Mouse (Mus musculus): ENCODE measurements around the gene Gramd1a.
A peak's percentile ranks its signal among the peaks of the same experiment; 100 is the strongest.

The Gramd1a gene

DNA sequence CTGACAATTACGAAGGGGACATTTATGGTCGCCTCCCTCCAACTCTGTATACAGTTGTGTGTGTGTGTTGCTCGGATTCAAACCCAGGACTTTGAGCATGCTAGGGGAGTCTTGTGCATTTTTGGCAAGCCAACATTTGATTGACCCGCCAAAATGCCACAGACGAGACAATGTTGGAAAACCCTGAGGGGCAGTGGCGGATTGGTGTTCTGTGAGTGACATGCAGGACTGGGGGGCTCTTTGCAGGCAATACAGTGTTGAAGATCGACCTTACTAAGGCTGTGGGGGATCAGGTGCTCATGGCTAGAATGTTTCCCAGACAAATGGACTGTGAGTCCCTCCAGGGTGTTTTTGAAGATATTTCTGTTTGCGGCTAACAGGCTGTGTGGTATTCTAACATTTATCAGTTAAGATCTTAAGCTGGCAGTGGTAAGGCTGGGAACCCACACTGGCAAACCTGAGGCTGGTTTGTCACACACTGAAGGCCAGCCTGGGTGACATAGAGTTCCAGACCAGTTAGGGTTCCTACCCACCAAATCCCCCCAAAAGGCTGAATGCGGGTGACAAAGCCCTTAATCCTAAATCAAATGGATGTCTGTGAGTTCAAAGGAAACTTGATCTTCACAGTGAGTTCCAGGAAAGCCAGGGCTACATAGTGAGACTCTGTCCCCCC lies 58.7 kb downstream of the Gramd1a start:
- DNase-seq (ENCODE audit: low spot score) = no peak

DNA sequence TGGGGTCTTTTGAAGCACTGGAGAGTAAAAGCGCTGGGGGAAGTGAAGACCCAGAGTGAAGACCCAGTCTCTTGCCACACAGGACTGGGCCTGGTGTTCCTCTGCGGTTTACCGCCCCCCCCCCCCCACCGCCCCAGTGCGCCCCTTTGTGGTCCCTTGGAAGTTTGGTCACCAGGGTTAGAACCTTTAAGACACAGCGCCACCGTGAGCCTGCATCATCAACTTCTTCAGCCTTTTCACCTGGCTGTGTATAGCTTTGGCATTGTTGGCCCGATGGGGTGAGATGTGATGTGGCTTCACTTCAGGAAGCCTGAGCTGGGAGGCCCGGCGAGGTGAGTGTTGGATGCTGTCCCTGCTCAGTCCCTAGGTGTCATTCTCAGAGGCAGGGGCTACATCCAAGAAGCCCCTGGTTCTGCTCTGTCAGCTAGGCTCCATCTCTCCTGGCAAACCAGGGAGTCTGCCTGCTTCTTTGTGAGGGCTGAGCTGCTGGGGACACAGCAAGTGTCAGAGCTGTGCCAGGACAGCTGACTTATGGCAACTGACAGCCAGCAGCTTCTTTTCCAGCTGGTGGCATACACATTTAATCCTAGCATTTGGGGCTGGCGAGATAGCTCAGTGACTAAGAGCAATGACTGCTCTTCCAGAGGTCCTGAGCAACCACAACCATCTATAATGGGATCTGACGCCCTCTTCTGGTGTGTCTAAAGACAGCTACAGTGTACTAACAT lies 60.8 kb downstream of the Gramd1a start:
- DNase-seq (ENCODE audit: low spot score) = peak; percentile 52

DNA sequence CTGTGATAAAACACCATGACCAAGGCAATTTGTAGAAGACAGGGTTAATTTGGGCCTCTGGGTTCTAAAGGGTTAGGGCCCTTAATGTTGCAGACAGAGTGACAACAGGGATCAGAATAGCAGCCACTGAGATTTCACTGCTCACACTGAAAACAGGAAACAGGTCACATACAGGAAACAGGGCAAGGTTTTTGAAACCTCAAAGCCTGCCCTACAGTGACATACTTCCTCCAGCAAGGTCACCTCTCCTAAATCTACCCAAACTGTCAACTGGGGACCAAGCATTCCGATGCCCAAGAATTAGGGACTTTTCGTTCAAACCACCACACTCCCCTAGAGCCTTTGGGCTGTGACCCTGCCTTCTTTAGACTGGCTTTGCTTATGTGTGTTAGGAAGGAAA lies 66.0 kb downstream of the Gramd1a start:
- peak; percentile 78 for DNase-seq (ENCODE audit: low spot score)

DNA sequence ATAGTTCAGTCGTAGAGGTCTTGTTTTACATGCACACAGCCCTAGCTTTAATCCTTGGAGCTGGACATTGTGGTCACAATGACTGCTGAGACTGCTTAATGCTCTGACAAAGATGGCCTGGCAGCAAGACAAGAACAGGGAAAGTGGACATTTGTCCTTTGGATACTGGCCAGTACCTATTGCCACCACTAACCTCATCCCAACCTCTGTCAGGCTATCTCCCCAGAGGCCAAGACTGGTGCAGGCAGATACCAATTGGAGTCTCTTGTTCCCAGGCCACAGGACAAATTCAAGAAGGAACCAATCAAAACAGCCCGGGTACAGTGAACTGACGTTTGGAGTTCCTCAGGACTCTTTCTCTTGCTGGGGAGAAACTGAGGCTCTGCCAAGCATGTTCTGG lies 67.5 kb downstream of the Gramd1a start:
- no peak for DNase-seq (ENCODE audit: low spot score)

DNA sequence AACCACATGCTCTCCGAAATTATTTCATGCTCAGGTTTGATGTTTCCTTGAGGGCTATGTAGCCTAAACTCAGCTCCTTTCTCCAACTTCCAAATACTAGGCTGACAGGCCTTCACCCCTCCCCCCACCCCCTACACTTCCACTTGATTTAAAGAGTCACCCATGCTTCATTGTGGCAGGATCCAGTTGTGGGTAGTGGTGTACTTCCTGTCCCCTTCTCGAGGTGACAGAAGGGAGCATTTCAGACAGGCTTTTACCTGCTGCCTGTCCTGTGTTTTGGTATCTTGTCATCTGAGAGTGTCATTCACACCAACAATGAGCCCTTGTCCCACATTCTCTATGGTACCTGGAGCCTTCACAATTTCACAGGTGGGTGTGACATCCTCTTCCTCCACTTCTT lies 68.4 kb downstream of the Gramd1a start:
- peak; percentile 55 for DNase-seq (ENCODE audit: low spot score)

DNA sequence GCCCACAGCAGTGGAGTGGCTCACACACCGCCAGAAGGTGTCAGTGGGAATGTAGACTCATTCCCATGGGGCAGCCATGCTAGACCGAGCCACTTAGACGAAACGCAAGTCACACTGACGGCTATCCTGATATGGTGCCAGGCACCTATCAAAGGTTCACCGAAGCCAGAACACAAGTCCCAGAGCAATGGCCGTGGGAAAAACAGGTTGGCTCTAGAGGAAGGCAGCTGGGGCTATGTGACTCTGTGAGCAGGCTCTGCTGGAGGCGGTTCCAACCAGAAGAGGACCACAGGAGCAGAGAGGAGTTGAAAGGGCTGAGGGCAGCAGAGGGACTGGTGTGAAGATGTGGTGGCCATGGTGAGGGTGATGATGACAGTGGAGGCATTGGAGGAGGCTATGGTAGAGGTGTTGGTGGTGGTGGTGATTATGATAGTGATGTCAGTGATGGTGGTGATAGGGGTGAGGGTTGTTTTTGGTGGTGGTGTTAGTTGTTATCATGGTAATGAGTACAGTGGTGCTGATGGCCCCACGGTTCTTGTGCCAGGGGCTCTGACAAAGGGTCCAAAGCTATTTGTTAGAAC lies 69.4 kb downstream of the Gramd1a start:
- peak; percentile 30 for DNase-seq (ENCODE audit: low spot score)

DNA sequence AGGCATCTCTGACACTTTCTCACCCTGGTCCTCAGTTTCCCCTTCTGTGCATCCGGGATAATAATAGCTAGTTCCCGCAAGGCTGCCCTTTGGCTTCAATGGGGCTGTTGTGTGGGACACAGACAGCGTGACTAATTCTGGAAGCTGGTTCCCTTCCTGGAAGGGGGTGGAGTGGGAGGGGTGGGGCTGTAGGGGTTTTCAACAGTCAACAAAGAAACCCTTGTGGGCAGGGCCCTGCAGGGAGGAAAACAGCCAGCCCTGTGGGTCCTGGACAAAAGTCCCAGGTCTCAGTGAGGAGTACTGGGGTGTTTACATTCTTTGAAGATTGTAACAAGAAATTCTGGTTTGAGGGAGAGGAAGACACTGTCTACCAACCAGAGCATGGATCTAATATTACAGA lies 70.5 kb downstream of the Gramd1a start:
- no peak for DNase-seq (ENCODE audit: low spot score)

DNA sequence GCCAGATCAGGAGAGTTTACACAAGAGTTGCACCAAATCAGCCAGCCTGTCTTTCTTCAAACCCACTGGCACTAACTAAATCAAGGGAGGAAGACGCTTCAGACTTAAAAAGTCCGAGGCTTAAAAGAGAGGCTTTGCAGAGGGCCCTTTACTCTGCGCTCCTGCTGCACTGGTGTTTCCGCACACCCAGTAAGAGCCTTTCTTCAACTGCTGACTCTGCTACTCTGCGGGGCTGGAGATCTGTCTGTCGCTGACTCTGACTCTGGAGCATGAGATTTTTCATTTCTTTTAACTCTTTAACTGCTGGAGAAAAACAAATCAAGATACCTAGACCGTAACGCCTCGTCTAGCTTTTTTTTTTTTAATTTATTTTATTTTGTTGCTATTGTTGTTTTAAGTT lies 71.6 kb downstream of the Gramd1a start:
- DNase-seq (ENCODE audit: low spot score) = peak; percentile 34

DNA sequence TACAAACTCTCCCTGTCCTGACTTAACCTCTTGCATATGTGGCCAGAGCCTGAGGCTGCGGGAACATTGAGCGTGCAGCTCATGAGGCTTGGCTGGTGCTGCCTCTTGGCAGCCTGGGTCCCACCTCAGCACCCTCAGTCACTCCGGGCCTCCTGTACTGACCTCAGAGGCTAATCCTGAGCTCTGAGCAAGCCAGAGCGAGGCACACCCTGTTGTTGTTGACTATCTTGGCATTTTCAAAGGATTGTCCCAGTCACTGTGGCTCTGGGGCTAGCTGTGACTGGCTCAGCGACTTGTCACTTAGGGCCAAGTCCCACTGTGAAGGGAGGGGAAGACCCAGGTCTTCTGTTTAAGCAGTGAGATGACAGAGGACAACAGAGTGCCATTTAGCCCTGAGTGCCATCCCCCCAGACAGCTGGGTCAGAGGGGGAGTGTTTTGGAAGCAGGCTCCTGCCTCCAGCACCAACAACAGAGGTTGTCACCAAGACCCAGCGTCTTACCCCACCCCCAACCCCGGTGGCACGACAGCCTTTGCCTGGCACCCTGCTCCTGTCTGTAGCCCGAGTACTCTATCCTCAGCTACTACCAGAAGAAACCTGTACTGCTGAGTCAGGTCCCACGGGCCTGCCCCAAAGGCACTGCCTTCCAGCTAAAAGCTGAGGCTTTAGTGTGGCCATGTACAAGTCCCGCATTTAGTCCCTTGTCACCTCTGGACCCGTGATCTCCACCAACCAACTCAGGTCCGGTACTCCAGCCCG lies 72.7 kb downstream of the Gramd1a start:
- DNase-seq (ENCODE audit: low spot score) = no peak

DNA sequence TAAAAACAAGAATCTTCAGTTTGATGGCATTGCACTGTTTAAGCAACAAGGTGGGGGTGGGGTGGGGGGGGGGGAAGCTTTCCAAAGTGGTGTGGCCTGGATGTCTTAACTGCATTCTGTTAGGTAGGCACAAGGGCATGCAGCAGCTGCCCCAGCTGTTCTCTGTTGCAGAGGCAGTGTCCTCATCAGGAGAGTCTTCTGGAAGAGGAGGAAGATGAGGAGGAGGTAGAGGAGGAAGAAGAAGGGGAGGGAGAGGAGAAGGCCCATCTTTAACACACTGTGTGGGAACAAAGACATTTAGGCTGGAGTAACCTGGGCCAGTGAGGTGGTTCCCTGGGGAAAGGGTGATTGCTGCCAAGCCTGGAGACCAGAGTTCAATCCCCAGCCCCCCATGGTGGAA lies 73.6 kb downstream of the Gramd1a start:
- DNase-seq (ENCODE audit: low spot score) = no peak

DNA sequence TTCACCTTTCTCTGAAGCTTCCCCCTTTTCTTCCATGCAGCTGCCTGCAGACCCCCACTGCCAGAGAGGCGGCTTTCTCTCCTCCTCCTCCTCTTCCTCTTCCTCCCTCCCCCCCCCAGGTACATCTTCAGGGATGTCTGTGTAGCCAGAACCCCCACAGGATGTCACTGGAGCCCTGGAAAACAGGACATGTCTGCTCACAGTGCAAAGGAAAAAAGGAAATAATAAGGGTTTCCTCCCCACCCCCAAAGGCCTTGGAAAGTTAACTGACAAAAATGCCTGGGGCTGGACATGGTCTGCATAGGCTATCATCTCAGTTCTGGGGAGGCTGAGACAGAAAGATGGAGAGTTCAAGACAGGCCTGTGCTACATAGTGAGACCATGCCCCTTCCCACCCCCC lies 74.6 kb downstream of the Gramd1a start:
- no peak for DNase-seq (ENCODE audit: low spot score)

DNA sequence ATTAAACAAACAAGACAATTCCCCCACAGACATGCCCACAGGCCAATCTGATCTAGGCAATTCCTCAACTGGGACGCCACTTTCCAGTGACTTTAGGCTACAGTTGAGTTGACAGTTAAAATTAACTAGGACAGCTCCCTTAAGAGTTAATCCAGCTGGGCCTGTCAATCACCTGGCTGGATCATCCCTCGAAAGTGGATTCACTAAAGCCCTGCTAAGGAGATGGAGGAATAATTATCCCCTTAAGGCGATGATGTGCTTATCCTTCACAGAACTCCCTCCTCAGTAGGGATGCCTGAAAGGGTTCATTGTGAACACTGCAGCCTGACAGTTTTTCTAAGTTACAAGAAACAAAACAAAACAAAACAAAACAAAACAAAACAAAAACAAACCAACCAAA lies 75.1 kb downstream of the Gramd1a start:
- DNase-seq (ENCODE audit: low spot score) = no peak
